Mouse (Mus musculus) liver, embryonic 11.5 days (tissue): ENCODE measurements around the gene Mesd. TPM values are rescaled to one million over a fixed set of nuclear protein-coding genes. Genes with fewer than 3 reads are reported as not detected.
"Not testable (repeated sequence)": the region's sequence is repeated elsewhere in the genome, so short reads cannot be mapped to it uniquely, and the experiment has no call there.

Experiments used
- ATAC-seq: fragments of 200-750 bp; cut with Nextera tagmentation; replicated peaks from 2 replicates; pipeline ENCODE4 v1.8.0; 2017; ENCODE audit warnings: moderate number of reproducible peaks, mild to moderate bottlenecking, moderate TSS enrichment, moderate library complexity; ENCODE audit not compliant: low FRiP score
- DNase-seq: peaks from one replicate; pipeline ENCODE4 v3.0.0-alpha.2; 2017; ENCODE audit warnings: low spot score
- H3K27ac ChIP-seq: fragments of 300-500 bp; sonication (generic); 2 replicates; pipeline ENCODE4 v1.5.1; 2014; ENCODE audit warnings: mild to moderate bottlenecking, low read depth, low read length, control low read depth
- H3K27me3 ChIP-seq: fragments of 300-500 bp; sonication (generic); replicated peaks from 2 replicates; pipeline ENCODE4 v1.6.1; 2014; ENCODE audit warnings: low read length, mixed read lengths; ENCODE audit not compliant: control insufficient read depth, insufficient read depth
- H3K36me3 ChIP-seq: fragments of 300-500 bp; sonication (generic); 2 replicates; pipeline ENCODE4 v1.6.1; 2014; ENCODE audit warnings: mild to moderate bottlenecking, low read length, moderate library complexity, mixed read lengths; ENCODE audit not compliant: control insufficient read depth, insufficient read depth
- H3K4me1 ChIP-seq: fragments of 300-500 bp; sonication (generic); replicated peaks from 2 replicates; pipeline ENCODE4 v1.6.1; 2014; ENCODE audit warnings: low read length, mixed read lengths; ENCODE audit not compliant: control insufficient read depth, insufficient read depth
- H3K4me2 ChIP-seq: fragments of 300-500 bp; sonication (generic); 2 replicates; pipeline ENCODE4 v1.6.1; 2014; ENCODE audit warnings: mild to moderate bottlenecking, control low read depth, moderate library complexity
- H3K4me3 ChIP-seq: fragments of 300-500 bp; sonication (generic); 2 replicates; pipeline ENCODE4 v1.5.1; 2014; ENCODE audit warnings: low read depth, low read length, control low read depth
- H3K9ac ChIP-seq: fragments of 300-500 bp; sonication (generic); 2 replicates; pipeline ENCODE4 v1.6.1; 2014; ENCODE audit warnings: low read depth, low read length, control low read depth
- H3K9me3 ChIP-seq: fragments of 300-500 bp; sonication (generic); 2 replicates; pipeline ENCODE4 v1.6.1; 2016; ENCODE audit warnings: low read length, inconsistent platforms, mixed read lengths; ENCODE audit not compliant: control insufficient read depth
- WGBS: fragments of 180-500 bp; shearing (Covaris S2); extraction: QIAGEN DNeasy Blood & Tissue Kit; methylation state at CpG from one replicate; pipeline ENCODE4 v1.1.7; 2014; 5-methylcytosine and 5-hydroxymethylcytosine counted together
- polyA plus RNA-seq: library from polyadenylated mRNA; unstranded; fragments of >200 nt; fragmentation: Nextera tagmentation; extraction: Ambion mirVana; gene quantifications from 2 replicates; pipeline ENCODE4 v1.2.1, GENCODE M21; 2014

The Mesd gene
- polyA plus RNA-seq, 1 experiment from 2014 or later: 92.6 TPM

GRCm38 (mm10) chr7:83886366-83887129 lies 2.3 kb downstream of the Mesd start:
- Histone ChIP-seq H3K36me3 (peaks cover 11% of the 10 kb centered on the region), H3K4me1 (peaks cover 29% of the 10 kb centered on the region), H3K4me3 (no peak overlapping the region), H3K9me3 (no peaks in the 10 kb centered on the region), H3K27me3 (no peaks in the 10 kb centered on the region), H3K4me2 (peak overlapping the region; percentile 36), H3K27ac (peak overlapping the region; percentile 100), H3K9ac (no peak overlapping the region)
- DNase-seq (no peak), ATAC-seq (no peak)
- WGBS: 93% methylated on average over 6 of the region's 6 CpGs

DNA sequence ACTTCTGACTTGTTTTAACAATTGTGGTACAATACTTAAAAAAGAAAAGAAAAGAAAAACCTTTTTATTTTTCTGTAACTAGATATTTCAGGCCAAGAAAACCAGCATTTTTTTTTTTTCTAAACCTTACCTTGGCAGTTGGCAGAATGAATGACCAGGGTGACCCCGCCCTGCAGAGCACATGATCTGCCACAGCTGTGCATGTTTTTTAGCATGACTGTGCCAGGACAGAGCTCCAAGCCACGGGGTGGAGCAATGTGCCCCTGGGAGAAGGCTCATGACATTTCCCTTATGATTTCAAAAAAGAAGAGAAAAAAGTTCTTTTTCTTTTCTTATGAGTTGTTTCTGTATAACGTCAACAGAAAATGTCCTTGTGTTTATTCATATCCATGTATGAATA lies 5.1 kb downstream of the Mesd start:
- Histone ChIP-seq H3K9me3 (no peaks in the 10 kb centered on the region), H3K4me1 (peaks cover 28% of the 10 kb centered on the region), H3K27ac (no peak overlapping the region; the same call in 1 of the 2 replicates), H3K27me3 (no peaks in the 10 kb centered on the region), H3K36me3 (peaks cover 2% of the 10 kb centered on the region), H3K4me3 (no peak overlapping the region), H3K9ac (no peak overlapping the region), H3K4me2 (no peak overlapping the region)
- ATAC-seq (no peak), DNase-seq (no peak)
- WGBS: 64% methylated on average over 3 of the region's 3 CpGs

DNA sequence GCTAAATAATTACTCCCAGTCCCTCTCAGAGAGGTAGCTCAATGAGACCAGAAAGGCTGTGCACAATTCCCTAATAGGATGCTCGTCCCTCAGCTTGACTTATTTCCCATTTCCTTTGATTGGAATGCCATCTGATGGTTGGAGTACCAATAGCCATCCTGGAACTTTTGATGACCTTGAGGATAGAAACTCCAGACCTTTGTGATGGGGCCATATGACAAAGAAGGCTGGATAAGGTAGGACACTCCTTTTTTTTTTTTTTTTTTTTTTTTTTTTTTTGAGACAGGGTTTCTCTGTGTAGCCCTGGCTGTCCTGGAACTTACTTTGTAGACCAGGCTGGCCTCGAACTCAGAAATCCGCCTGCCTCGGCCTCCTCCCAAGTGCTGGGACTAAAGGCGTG lies 5.7 kb downstream of the Mesd start:
- not testable (repeated sequence) for H3K4me3 ChIP-seq, H3K27me3 ChIP-seq, ATAC-seq, H3K4me2 ChIP-seq, H3K36me3 ChIP-seq, H3K9me3 ChIP-seq, DNase-seq, H3K9ac ChIP-seq, H3K27ac ChIP-seq
- 94% methylated on average over 5 of the region's 5 CpGs for WGBS
- peaks cover 31% of the 10 kb centered on the region for H3K4me1 ChIP-seq

DNA sequence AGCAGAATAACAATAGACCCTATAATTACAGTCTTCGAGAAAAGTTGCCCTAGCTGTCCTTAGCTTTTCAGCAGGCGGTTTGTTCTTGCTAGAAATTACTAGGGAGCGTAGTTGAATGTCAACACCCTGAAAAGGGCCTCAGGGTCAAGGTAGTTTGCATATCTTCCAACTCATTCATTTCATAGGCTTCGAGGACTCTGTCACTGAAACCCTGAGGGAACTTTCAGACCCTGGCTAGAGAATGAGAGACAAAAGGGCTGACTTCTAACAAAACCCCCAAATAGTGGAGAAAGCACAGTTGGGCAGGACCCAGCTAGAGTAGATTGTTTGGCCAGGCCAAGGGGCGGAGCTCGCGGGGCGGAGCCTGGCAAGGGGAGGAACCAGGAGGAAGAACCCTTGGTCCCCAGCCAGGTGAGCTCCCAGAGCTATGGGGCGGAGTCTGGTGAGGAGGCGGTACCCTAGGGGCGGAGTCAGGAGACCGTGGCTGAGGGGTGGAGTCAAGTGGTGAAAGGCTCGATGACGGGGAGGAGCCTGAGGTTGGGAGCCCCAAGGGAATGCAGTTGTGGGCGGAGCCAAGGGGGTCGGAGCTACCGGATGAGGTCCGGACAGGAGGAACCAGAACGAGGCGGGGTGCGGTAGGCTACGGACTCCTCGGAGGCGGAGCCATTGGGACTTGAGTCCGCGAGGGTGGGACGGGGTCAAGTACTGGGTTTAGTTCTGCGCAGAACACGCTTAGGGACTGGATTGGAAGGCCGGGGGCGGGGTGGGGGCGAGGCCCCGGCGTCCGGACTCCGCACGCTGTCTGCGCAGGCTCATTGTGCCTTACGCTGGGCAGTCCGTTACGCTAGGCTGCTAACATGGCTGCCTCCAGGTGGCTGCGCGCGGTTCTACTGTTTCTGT lies 7.4 kb downstream of the Mesd start:
- no peaks in the 10 kb centered on the region for H3K27me3 ChIP-seq
- WGBS: 5% methylated on average over 44 of the region's 44 CpGs
- DNase-seq (peak; percentile 99), ATAC-seq (peak; percentile 97)
- peak overlapping the region; percentile 79 for H3K4me3 ChIP-seq
- peak overlapping the region; percentile 81 for H3K4me2 ChIP-seq
- H3K4me1 ChIP-seq: peaks cover 27% of the 10 kb centered on the region
- H3K9ac ChIP-seq: peak overlapping the region; percentile 86
- peaks cover 14% of the 10 kb centered on the region for H3K36me3 ChIP-seq
- no peaks in the 10 kb centered on the region for H3K9me3 ChIP-seq
- H3K27ac ChIP-seq: peak overlapping the region; percentile 76

DNA sequence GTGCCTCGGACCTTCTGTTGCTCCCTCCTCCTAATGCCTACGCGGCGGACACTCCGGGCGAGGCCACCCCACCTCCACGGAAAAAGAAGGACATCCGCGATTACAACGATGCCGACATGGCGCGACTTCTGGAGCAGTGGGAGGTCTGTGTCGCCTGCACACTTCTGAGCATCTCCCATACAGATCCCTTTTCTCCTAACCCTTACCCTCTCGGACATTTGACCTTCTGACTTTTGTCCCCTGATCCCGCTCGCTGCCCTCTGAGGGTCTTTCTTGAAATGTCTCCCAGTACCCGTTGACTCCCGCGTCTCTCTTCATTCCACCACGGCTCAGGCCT lies 8.0 kb downstream of the Mesd start:
- H3K27ac ChIP-seq: peak overlapping the region; percentile 76
- DNase-seq (no peak), ATAC-seq (no peak; the same call in 1 of the 2 replicates)
- H3K9me3 ChIP-seq: no peaks in the 10 kb centered on the region
- H3K36me3 ChIP-seq: peaks cover 15% of the 10 kb centered on the region
- H3K27me3 ChIP-seq: no peaks in the 10 kb centered on the region
- H3K4me2 ChIP-seq: peak overlapping the region; percentile 81
- peak overlapping the region; percentile 79 for H3K4me3 ChIP-seq
- 0% methylated on average over 21 of the region's 21 CpGs for WGBS
- peaks cover 28% of the 10 kb centered on the region for H3K4me1 ChIP-seq
- peak overlapping the region; percentile 86 for H3K9ac ChIP-seq

DNA sequence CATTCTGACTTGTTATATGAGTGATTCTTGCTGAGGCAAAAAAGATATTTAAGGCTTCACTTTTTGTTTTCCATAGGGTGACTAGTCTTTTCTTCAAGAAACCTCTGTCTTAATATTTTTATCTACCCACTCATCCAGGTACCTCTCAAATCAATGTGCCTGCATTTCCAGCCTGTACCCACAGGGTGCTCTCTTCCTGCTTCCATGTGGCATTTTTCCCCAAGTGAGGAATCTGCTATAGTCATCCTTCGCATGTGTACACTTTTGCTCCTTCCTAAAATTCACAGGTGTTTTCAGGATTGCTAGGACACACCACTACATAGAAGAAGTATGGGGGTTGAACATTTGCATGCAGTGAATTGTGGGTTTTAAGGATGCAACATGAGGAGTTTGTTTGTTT lies 10.1 kb downstream of the Mesd start:
- WGBS: 89% methylated on average over 1 of the region's 1 CpGs
- H3K27me3 ChIP-seq: no peaks in the 10 kb centered on the region
- H3K27ac ChIP-seq: no peak overlapping the region
- DNase-seq: no peak
- H3K36me3 ChIP-seq: peaks cover 25% of the 10 kb centered on the region
- peak overlapping the region; percentile 81; the same call in 1 of the 2 replicates for H3K4me2 ChIP-seq
- no peaks in the 10 kb centered on the region for H3K9me3 ChIP-seq
- H3K4me1 ChIP-seq: peaks cover 34% of the 10 kb centered on the region
- no peak overlapping the region for H3K9ac ChIP-seq
- no peak for ATAC-seq
- 0 out of 2 replicates have a peak overlapping the region, but pooled peaks have one; percentile 13 for H3K4me3 ChIP-seq

DNA sequence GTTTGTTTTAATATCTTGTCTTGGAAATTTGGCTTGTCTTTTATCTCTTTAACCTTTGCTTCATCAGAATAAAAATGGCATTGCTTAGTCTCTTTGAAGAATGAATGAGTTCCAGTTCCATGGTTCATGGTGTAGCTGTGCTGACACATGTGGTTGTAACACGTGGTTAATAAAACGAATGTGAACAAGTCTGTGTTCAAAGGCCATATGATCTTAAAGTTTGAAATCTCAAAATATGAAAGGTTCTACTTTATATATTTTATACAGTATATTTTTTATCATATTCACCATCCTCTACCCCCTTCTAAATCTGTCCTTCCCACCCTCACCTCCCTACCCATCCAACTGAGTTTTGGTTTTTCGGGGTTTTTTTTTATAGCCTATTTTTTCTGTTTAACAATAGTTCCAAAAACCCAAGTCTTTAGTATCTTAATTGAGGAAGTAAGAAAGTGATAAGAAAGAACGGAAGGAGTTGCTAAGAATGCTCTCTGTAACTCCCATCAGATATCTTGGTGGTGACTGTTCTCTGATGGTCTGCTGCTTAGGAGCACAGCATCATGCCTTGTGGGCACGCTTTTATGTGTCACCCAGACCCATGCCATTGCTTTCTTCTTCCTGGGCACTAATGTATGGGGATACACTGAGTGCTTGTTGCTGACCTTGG lies 11.9 kb downstream of the Mesd start:
- Histone ChIP-seq H3K9me3 (no peaks in the 10 kb centered on the region), H3K9ac (no peak overlapping the region), H3K27me3 (no peaks in the 10 kb centered on the region), H3K4me2 (no peak overlapping the region), H3K4me3 (no peak overlapping the region), H3K27ac (no peak overlapping the region), H3K4me1 (peaks cover 34% of the 10 kb centered on the region), H3K36me3 (peaks cover 31% of the 10 kb centered on the region)
- WGBS: 69% methylated on average over 5 of the region's 5 CpGs
- ATAC-seq (no peak), DNase-seq (no peak)

- Histone ChIP-seq H3K9ac (no peak overlapping the region), H3K4me3 (no peak overlapping the region), H3K4me1 (peaks cover 28% of the 10 kb centered on the region), H3K4me2 (no peak overlapping the region), H3K9me3 (no peaks in the 10 kb centered on the region), H3K27me3 (no peaks in the 10 kb centered on the region), H3K27ac (peak overlapping the region; percentile 38; the same call in 1 of the 2 replicates), H3K36me3 (peaks cover 31% of the 10 kb centered on the region)
- no peak for DNase-seq
- WGBS: 48% methylated on average over 11 of the region's 11 CpGs
- peak; percentile 89 for ATAC-seq
These were observed 14.0 kb downstream of the Mesd start for GRCm38 (mm10) chr7:83898267-83898666.
